Mouse (Mus musculus): ENCODE measurements around the gene Bub3. TPM values are rescaled to one million over a fixed set of nuclear protein-coding genes. Genes with fewer than 3 reads are reported as not detected.
A peak's percentile ranks its signal among the peaks of the same experiment; 100 is the strongest.

The Bub3 gene
- polyA plus RNA-seq, 1 experiment from 2014 or later: 340 TPM

DNA sequence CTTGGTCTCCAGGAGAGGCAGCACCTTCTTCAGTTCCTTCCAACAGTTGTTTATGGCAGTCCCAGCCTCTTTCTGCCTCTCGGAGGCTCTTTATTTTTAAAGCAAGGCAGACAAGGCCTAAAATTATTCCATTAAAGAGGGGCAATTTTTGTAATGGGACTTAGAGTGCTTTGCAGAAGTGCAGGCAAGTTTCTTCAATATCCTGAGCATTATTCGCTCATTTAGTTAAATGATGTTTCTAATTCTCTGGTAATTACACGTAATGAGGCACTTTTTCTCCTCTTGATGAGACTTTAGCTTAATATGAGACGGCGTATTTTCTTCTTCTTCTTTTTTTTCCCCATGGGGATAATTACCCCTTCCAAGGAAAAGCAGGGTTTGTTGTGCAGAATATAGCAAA is 25.5 kb downstream of the Bub3 start:
- H3K27ac ChIP-seq (replicated peaks): no peak overlapping the region
- DNase-seq (ENCODE audit: low spot score): no peak
- H3K9me3 ChIP-seq (replicated peaks): no peaks in the 10 kb centered on the region
- H3K36me3 ChIP-seq: no peaks in the 10 kb centered on the region
- peaks cover 9% of the 10 kb centered on the region for H3K27me3 ChIP-seq (ENCODE audit: low read depth, poor library complexity, severe bottlenecking)
- WGBS: 89% methylated on average over 5 of the region's 5 CpGs
- no peak overlapping the region for H3K4me3 ChIP-seq
- H3K4me1 ChIP-seq: no peaks in the 10 kb centered on the region

DNA sequence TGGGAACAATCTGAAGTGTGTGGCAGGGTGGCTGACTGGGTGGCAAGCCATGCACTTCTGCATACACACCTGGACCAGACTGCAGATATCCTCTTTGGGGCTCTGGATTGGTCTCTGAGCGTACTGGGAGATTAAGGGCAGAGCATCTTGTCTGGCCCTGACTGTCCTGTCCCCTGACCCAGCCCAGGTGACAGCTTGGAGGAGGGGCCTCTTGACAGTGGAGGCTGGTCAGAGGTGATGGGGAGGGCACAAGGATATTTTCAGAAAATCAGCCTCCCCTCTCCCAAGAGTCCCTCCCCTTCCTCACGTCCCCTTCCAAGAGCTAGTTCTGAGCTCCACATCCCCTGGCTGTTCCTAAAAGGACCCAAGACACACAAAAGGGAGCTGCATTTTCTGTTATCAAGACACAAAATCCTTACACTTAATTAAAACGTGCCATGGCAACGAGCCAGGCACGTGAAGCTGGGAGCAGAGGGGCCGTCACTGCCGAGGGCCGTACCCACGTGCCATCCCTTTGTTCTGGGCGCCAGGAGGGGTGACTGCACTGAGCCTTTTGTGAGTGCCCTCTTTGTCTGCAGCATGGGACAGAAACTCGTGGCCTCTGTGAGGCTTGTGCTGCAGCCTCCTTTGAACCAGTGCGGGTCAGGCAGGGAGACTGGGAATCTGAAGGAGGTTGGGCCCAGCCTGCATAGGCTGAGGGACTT is 37.9 kb downstream of the Bub3 start:
- WGBS: 7% methylated on average over 12 of the region's 12 CpGs
- H3K9me3 ChIP-seq (replicated peaks): no peaks in the 10 kb centered on the region
- H3K4me1 ChIP-seq: peaks cover 29% of the 10 kb centered on the region
- peak; percentile 88 for DNase-seq (ENCODE audit: low spot score)
- peak overlapping the region; percentile 81 for H3K27ac ChIP-seq (replicated peaks)
- H3K27me3 ChIP-seq (ENCODE audit: low read depth, poor library complexity, severe bottlenecking): peaks cover 97% of the 10 kb centered on the region
- H3K4me3 ChIP-seq: peak overlapping the region; percentile 30
- H3K36me3 ChIP-seq: no peaks in the 10 kb centered on the region

DNA sequence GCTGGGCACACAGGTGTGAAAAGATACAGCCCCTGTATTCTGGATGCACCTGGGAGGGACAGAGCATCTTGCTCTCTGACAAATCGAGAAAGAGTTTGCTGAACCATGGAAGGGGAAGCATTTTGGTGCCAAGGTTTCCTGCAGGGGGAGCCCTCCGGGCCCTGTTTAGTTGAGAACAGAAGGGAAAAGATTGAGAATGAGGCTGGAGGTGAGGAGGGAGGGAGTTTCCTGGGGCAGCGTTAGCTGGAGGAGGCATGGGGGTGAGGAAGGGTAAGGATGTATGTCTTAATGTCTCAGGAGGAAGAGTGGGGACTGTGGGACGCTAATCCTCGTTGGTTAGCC is 38.4 kb downstream of the Bub3 start:
- peak overlapping the region; percentile 81 for H3K27ac ChIP-seq (replicated peaks)

DNA sequence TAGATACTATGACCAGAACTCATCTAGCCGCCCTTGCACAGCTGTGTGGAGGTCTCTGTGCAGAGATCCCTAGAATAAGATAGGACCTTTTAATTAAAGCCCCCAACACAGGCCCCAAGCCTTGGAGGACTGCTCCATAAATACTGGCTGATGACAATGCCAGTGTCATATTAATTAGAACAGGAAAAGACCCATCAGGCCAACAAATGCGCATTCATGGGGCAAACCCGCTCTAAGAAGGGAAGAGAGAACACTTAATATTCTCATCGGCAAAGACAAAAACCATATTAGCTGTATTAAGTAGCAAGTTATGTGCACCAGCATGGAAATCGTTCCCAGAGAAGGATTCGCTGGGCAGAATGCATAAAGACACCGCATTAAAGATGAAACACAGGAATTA is 42.1 kb downstream of the Bub3 start:
- peaks cover 34% of the 10 kb centered on the region for H3K4me1 ChIP-seq
- peaks cover 81% of the 10 kb centered on the region for H3K27me3 ChIP-seq (ENCODE audit: low read depth, poor library complexity, severe bottlenecking)
- no peak for DNase-seq (ENCODE audit: low spot score)
- no peak overlapping the region for H3K4me3 ChIP-seq
- no peak overlapping the region for H3K27ac ChIP-seq (replicated peaks)
- no peaks in the 10 kb centered on the region for H3K36me3 ChIP-seq
- H3K9me3 ChIP-seq (replicated peaks): no peaks in the 10 kb centered on the region
- 87% methylated on average over 7 of the region's 7 CpGs for WGBS

More for the DNA sequence above, 38.4 kb downstream of the Bub3 start:
- DNase-seq (ENCODE audit: low spot score): peak; percentile 81
- Histone ChIP-seq H3K27me3 (ENCODE audit: low read depth, poor library complexity, severe bottlenecking) (peaks cover 96% of the 10 kb centered on the region), H3K4me1 (peaks cover 34% of the 10 kb centered on the region), H3K4me3 (peak overlapping the region; percentile 30), H3K36me3 (no peaks in the 10 kb centered on the region), H3K9me3 (replicated peaks) (no peaks in the 10 kb centered on the region)
- WGBS: 2% methylated on average over 5 of the region's 5 CpGs

DNA sequence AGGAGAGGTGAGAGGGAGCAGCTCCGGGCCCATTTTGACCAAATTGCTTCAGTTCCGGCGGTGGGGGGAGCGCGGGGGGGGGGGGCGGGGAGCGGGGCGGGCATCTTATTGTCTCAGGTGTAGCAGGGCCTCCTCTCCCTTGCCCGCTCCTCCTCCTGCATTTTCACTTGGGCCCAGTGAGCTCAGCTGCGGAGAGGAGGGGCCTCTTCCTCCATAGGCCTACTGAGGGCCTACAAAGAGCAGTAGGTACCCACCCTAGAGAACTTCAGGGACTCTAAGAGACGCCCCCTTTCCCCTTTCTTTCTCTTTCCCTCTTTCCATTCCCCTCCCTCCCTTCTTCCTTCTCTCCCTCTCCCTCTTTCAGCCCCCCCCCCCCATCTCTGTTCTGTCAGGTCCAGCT is 43.2 kb downstream of the Bub3 start:
- no peak for DNase-seq (ENCODE audit: low spot score)
- Histone ChIP-seq H3K36me3 (no peaks in the 10 kb centered on the region), H3K4me1 (peaks cover 24% of the 10 kb centered on the region), H3K27me3 (ENCODE audit: low read depth, poor library complexity, severe bottlenecking) (peaks cover 72% of the 10 kb centered on the region), H3K27ac (replicated peaks) (peak overlapping the region; percentile 33; the same call in 1 of the 2 replicates), H3K9me3 (replicated peaks) (no peaks in the 10 kb centered on the region), H3K4me3 (no peak overlapping the region)
- WGBS: 4% methylated on average over 10 of the region's 11 CpGs

DNA sequence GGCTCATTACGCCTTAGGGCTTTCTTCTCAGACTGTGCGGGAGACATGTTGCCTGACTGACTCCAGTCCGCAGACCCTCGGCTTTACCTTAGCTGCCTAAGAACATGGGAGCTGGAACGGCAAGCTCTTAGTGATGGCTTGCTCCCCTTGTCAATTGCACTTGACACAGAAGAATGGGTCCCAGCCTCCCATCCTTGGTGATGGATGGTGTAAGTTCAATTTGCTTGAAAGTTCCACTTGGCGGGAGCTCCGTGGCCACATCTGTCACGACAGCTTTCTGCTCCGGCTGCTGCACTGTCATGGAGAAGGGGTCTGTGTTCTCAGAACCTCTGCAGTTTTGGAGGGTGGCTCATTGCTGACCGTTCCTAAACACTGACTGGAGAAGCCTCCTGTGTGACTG is 44.9 kb downstream of the Bub3 start:
- Histone ChIP-seq H3K27ac (replicated peaks) (no peak overlapping the region), H3K4me1 (peaks cover 13% of the 10 kb centered on the region), H3K9me3 (replicated peaks) (no peaks in the 10 kb centered on the region), H3K36me3 (no peaks in the 10 kb centered on the region), H3K27me3 (ENCODE audit: low read depth, poor library complexity, severe bottlenecking) (peaks cover 56% of the 10 kb centered on the region), H3K4me3 (no peak overlapping the region)
- WGBS: 92% methylated on average over 10 of the region's 10 CpGs
- no peak for DNase-seq (ENCODE audit: low spot score)

DNA sequence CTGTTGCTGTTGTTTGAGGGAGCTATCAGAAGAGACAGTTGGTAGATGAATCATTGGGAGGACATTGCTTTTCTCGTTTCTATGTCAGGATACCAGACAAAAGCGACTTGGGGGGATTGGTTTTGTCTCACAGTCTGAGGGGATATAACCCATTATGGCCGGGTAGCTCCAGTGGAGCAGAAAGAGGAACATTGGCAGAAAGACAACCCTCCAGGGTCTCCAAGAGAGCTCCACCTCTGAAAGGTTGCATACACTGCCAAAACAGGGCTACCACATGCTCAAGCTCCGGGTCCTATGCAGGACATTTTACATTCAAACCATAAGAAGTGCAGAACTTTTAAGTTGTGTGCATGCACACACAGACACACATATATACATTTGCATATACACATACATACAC is 45.5 kb downstream of the Bub3 start:
- 79% methylated on average over 4 of the region's 4 CpGs for WGBS
- Histone ChIP-seq H3K4me3 (no peak overlapping the region), H3K36me3 (no peaks in the 10 kb centered on the region), H3K27ac (replicated peaks) (no peak overlapping the region), H3K4me1 (peaks cover 13% of the 10 kb centered on the region), H3K9me3 (replicated peaks) (no peaks in the 10 kb centered on the region), H3K27me3 (ENCODE audit: low read depth, poor library complexity, severe bottlenecking) (peaks cover 50% of the 10 kb centered on the region)
- DNase-seq (ENCODE audit: low spot score): no peak

DNA sequence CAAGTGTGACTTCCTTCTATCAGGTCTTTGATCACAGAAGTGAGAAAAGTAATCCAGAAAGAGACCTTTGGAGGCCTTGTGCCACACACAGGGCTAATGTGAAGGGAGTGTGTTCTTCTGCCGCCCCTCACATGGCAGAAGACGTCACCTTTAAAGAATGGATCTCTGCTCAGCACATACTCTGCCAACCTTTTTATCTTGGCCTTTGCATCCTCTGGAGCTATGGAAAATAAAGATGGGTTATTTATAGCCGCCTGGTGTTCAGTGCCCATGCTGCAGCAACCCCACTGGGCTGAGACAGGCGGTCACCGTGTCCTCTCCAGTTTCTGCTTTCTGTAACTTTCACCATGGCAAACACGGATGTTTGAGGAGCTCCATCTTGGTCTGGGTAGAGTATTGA is 48.0 kb downstream of the Bub3 start:
- no peak for DNase-seq (ENCODE audit: low spot score)
- no peak overlapping the region for H3K4me3 ChIP-seq
- peaks cover 3% of the 10 kb centered on the region for H3K4me1 ChIP-seq
- H3K27me3 ChIP-seq (ENCODE audit: low read depth, poor library complexity, severe bottlenecking): peaks cover 25% of the 10 kb centered on the region
- 90% methylated on average over 6 of the region's 6 CpGs for WGBS
- H3K9me3 ChIP-seq (replicated peaks): no peaks in the 10 kb centered on the region
- H3K27ac ChIP-seq (replicated peaks): no peak overlapping the region
- H3K36me3 ChIP-seq: no peaks in the 10 kb centered on the region

DNA sequence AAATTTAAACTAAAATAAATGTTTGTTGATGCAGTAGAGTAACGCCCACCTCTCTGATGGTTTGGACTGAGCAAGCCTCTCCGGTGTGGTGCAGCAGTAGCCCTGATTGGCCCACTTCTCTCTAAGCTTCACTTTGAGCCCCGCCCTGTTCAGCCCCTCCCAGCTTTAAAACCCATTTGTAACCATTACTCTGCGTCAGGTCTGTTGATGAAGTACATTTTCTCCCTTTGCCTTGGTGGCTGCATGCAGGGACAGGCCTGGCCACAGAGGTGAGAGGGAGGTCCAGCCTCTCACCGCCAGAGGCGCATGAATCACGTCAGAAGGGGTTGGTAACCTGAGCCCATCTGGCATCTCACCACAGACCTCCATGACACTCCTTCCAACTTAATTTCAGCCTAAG is 49.7 kb downstream of the Bub3 start:
- no peaks in the 10 kb centered on the region for H3K4me1 ChIP-seq
- no peak for DNase-seq (ENCODE audit: low spot score)
- H3K27me3 ChIP-seq (ENCODE audit: low read depth, poor library complexity, severe bottlenecking): peaks cover 11% of the 10 kb centered on the region
- no peak overlapping the region for H3K4me3 ChIP-seq
- H3K27ac ChIP-seq (replicated peaks): no peak overlapping the region
- WGBS: 42% methylated on average over 7 of the region's 7 CpGs
- no peaks in the 10 kb centered on the region for H3K9me3 ChIP-seq (replicated peaks)
- no peaks in the 10 kb centered on the region for H3K36me3 ChIP-seq

Other genes with a start within 250 kb of the Bub3 start
- gene Cuzd1, start 237.9 kb upstream of the Bub3 start, polyA plus RNA-seq (2016; fragmentation: Nextera tagmentation; extraction: Ambion mirVana): 0.06 TPM in 1 of 2 replicates, not detected in the other
- not detected in 2 replicates for gene Fam24b, start 230.7 kb upstream of the Bub3 start, polyA plus RNA-seq (2016; fragmentation: Nextera tagmentation; extraction: Ambion mirVana)
- not detected in 2 replicates for gene Fam24a, start 226.4 kb upstream of the Bub3 start, polyA plus RNA-seq (2016; fragmentation: Nextera tagmentation; extraction: Ambion mirVana)
- gene 2310057M21Rik, start 197.5 kb upstream of the Bub3 start, polyA plus RNA-seq (2016; fragmentation: Nextera tagmentation; extraction: Ambion mirVana): 22.9 and 24.0 TPM in 2 replicates
- gene Pstk, start 189.1 kb upstream of the Bub3 start, polyA plus RNA-seq (2016; fragmentation: Nextera tagmentation; extraction: Ambion mirVana): 71.7 and 76.0 TPM in 2 replicates
- 15.6 and 18.7 TPM in 2 replicates for gene Ikzf5, start 149.7 kb upstream of the Bub3 start, polyA plus RNA-seq (2016; fragmentation: Nextera tagmentation; extraction: Ambion mirVana)
- gene Acadsb, start 149.6 kb upstream of the Bub3 start, polyA plus RNA-seq (2016; fragmentation: Nextera tagmentation; extraction: Ambion mirVana): 64.1 and 83.5 TPM in 2 replicates
- not detected in 2 replicates for gene Hmx3, start 17.4 kb upstream of the Bub3 start, polyA plus RNA-seq (2016; fragmentation: Nextera tagmentation; extraction: Ambion mirVana)
- 0.07 TPM in 2 replicates for gene Hmx2, start 11.4 kb upstream of the Bub3 start, polyA plus RNA-seq (2016; fragmentation: Nextera tagmentation; extraction: Ambion mirVana)

Measured in midbrain, embryonic 10.5 days (tissue).